Mouse (Mus musculus): ENCODE results near the gene Snf8. TPM values are rescaled to one million over a fixed set of nuclear protein-coding genes. Genes with fewer than 3 reads are reported as not detected.

The Snf8 gene
- polyA plus RNA-seq, 1 experiment from 2014 or later: 78.9 TPM

DNA sequence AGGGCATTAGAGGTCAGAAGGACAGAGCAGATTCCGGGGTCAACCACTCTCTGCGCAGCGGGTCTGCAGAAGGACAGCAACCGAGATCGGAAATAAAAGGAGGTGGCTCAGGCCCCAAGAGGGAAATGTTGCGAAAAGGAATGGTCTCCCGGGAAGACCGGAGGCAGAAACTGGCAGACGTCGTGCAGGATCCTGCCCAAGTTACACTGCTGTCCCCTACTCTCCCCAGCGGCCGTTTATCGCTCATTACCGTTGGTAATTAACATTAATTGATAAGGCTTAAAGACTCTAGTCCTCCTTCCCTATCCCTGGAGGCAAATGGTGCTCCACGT, 40.5 kb downstream of the Snf8 start:
- peak overlapping the region; percentile 86 for H3K27ac ChIP-seq (ENCODE audit: poor library complexity, severe bottlenecking)
- 0% methylated on average over 15 of the region's 15 CpGs for WGBS
- H3K9me3 ChIP-seq (replicated peaks): no peaks in the 10 kb centered on the region
- H3K27me3 ChIP-seq (replicated peaks): no peaks in the 10 kb centered on the region
- peak overlapping the region; percentile 89 for H3K9ac ChIP-seq
- ATAC-seq (ENCODE audit: insufficient number of reproducible peaks, low FRiP score): peak; percentile 3
- peaks cover 29% of the 10 kb centered on the region for H3K36me3 ChIP-seq
- peaks cover 25% of the 10 kb centered on the region for H3K4me1 ChIP-seq (replicated peaks)
- H3K4me2 ChIP-seq: peak overlapping the region; percentile 90
- peak overlapping the region; percentile 79 for H3K4me3 ChIP-seq

DNA sequence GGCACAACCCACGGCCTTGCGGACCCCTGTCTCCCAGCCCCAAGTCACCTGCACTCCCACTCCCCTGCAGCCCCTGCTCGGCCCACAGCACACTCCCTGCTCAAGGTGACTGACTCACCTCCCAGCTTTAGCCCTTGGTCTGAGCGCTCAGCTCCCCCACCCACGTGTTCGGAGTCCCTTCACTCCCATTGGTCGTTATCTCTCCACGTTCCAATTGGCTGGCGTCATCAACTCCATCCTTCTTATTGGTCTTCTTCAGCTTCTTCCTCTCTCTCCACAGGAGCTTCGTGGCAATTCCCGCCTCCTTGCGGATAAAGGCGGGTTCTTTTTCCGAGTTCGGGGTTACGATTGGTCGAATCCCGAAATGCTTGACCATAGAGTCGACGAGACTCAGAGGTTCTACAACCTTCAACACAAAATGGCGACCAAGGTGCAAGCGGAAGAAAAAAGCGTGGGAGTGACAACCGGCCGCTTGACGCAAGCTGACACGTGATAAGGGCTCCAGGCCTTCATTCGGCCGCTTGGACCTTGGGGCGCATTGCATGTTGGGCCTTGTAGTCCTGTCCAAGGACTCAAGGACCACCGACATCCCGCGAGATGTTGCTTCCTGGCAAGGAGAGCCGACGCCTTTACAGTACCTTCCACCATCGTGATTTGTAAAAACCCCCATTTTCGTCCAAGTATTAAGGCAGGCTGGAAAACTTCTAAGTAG, 41.0 kb downstream of the Snf8 start, which contains the start of gene Atp5g1:
Atp5g1 (minus strand) TSS at position 162 of the 712 bp plus-strand sequence.
- Histone ChIP-seq H3K4me2 (peak within 1 kb of the TSS; percentile 90), H3K9me3 (replicated peaks) (no peaks in the 10 kb centered on the region), H3K27ac (ENCODE audit: poor library complexity, severe bottlenecking) (peak within 1 kb of the TSS; percentile 86), H3K36me3 (peaks cover 25% of the 10 kb centered on the region), H3K27me3 (replicated peaks) (no peaks in the 10 kb centered on the region), H3K9ac (peak within 1 kb of the TSS; percentile 89), H3K4me3 (peak within 1 kb of the TSS; percentile 79), H3K4me1 (replicated peaks) (peaks cover 25% of the 10 kb centered on the region)
- peak; percentile 96 for ATAC-seq (ENCODE audit: insufficient number of reproducible peaks, low FRiP score)
- 0% methylated on average over 37 of the region's 37 CpGs for WGBS

DNA sequence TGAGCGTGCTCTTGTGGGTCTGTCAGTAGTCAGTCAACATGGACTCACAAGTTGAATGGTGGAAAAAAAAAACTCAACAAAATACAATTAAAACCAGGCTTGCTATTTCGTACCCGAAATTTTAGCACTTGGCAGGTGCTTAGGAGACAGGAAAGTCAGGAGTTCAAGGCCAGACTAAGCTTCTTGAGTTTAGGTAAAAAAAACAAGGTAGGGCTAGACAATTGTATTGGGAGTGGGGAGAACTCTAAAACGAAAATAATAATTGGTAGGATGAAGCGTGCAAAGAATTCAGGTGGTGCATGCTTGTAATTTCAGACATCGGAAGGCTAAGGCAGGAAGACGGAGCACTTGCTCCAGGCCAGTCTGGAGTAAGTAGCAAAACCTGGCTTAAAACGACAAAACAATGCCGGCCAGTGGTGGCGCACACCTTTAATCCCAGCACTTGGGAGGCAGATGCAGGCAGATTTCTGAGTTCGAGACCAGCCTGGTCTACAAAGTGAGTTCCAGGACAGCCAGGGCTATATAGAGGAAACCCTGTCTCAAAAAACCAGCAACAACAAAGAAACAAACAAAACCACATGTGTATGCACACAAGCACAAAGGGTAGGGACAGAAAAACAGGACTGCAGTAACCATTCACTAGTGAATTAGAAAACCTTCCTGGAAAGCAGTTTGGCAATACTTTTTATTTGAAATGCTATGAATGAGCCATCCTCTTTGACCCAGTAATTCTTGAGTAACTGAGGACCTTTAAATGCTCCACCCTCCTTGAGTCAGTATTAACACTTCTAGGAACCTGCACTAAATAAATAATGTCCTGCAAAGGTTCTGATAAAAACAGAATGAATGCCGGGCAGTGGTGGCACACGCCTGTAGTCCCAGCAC, 41.8 kb downstream of the Snf8 start:
- WGBS: 63% methylated on average over 13 of the region's 13 CpGs
- no peak for ATAC-seq (ENCODE audit: insufficient number of reproducible peaks, low FRiP score)
- Histone ChIP-seq H3K9me3 (replicated peaks) (no peaks in the 10 kb centered on the region), H3K4me3 (peak overlapping the region; percentile 36), H3K9ac (no peak overlapping the region), H3K4me1 (replicated peaks) (peaks cover 22% of the 10 kb centered on the region), H3K27ac (ENCODE audit: poor library complexity, severe bottlenecking) (peak overlapping the region; percentile 55), H3K4me2 (peak overlapping the region; percentile 61), H3K27me3 (replicated peaks) (no peaks in the 10 kb centered on the region), H3K36me3 (peaks cover 17% of the 10 kb centered on the region)

DNA sequence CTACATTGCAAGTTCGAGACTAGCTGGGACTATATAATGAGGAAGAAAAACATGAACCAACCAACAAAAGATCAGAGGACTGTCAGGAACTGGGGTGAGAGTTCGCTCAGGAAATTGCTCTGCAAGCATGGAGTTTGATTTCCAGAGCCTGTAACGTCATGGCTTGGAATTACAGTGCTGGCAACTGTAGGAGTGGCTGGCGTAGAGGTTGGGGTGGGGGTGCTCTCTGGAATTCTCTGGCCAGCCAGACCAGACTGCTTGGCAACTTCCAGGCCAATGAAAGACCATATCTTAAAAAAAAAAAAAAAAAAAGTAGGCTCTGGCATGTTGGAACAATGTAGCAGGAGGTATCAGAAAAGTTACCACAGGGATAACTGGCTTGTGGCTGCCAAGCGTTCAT, 46.1 kb downstream of the Snf8 start:
- Histone ChIP-seq H3K4me1 (replicated peaks) (no peaks in the 10 kb centered on the region), H3K9ac (no peak overlapping the region), H3K4me3 (no peak overlapping the region), H3K27me3 (replicated peaks) (no peaks in the 10 kb centered on the region), H3K27ac (ENCODE audit: poor library complexity, severe bottlenecking) (no peak overlapping the region), H3K9me3 (replicated peaks) (no peaks in the 10 kb centered on the region), H3K36me3 (no peaks in the 10 kb centered on the region), H3K4me2 (no peak overlapping the region)
- no peak for ATAC-seq (ENCODE audit: insufficient number of reproducible peaks, low FRiP score)
- WGBS: 62% methylated on average over 5 of the region's 5 CpGs

DNA sequence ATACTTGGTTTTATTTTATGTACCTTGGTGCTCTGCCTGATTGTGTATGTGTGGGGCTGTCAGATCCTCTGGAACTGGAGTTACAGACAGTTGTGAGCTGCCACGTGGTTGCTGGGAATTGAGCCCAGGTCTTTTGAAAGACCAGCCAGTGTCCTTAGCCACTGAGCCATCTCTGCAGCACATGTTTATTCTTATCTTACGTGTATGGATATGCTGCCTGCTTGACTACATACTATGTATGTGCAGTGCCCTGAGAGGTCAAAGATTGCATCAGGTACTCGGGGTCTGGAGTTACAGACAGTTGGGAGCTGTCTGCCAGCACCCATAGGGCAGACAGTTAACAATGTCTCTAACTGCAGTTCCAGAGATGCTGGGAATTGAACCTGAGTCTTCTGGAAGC, 48.0 kb downstream of the Snf8 start:
- 72% methylated on average over 3 of the region's 3 CpGs for WGBS
- Histone ChIP-seq H3K27ac (ENCODE audit: poor library complexity, severe bottlenecking) (no peak overlapping the region), H3K4me3 (no peak overlapping the region), H3K4me1 (replicated peaks) (no peaks in the 10 kb centered on the region), H3K9ac (no peak overlapping the region), H3K36me3 (no peaks in the 10 kb centered on the region), H3K4me2 (no peak overlapping the region), H3K27me3 (replicated peaks) (no peaks in the 10 kb centered on the region), H3K9me3 (replicated peaks) (no peaks in the 10 kb centered on the region)
- ATAC-seq (ENCODE audit: insufficient number of reproducible peaks, low FRiP score): no peak

DNA sequence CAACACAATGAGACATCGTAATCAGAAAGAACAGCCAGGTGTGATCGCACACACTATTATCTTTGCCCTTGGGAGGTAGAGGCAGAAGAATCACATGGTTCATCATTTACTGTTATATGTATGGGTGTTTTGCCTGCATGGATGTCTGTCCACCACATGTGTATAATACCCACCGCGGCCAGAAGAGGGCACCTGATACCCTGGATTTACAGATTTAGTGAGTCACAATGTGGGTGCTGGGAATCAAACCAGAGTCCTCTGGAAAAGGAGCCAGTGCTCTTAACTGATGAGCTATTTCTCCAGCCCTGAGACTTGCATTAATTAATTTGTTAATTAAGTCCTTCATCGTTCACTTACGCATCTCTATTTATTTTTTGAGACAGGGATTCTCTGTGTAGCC, 53.3 kb downstream of the Snf8 start:
- H3K27me3 ChIP-seq (replicated peaks): no peaks in the 10 kb centered on the region
- no peak overlapping the region for H3K4me3 ChIP-seq
- no peak overlapping the region for H3K9ac ChIP-seq
- H3K27ac ChIP-seq (ENCODE audit: poor library complexity, severe bottlenecking): no peak overlapping the region
- H3K4me2 ChIP-seq: no peak overlapping the region
- 87% methylated on average over 6 of the region's 6 CpGs for WGBS
- H3K4me1 ChIP-seq (replicated peaks): peaks cover 6% of the 10 kb centered on the region; the same call in 1 of the 2 replicates
- no peaks in the 10 kb centered on the region for H3K36me3 ChIP-seq
- ATAC-seq (ENCODE audit: insufficient number of reproducible peaks, low FRiP score): no peak
- 0 out of 2 replicates have a peak, but pooled peaks cover 5% of the 10 kb centered on the region for H3K9me3 ChIP-seq (replicated peaks)

DNA sequence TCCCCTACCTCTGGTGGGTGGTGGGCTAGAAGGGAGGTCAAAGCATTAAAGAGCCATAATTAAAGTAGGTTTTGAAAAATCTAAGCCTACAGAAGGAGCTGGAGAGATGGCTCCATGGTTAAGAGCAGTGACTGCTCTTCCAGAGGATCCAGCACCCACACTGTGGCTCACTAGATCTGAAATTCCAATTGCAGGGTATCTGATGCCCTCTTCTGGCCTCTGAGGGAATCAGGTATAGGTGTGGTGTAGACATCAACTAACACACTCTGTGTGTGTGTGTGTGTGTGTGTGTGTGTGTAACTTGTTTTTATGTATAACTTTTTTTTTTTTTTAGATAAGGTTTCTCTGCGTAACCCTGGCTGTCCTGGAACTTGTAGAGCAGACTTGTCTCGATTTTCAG, 56.4 kb downstream of the Snf8 start:
- peaks cover 7% of the 10 kb centered on the region; the same call in 1 of the 2 replicates for H3K4me1 ChIP-seq (replicated peaks)
- WGBS: 51% methylated on average over 2 of the region's 2 CpGs
- 0 out of 2 replicates have a peak, but pooled peaks cover 8% of the 10 kb centered on the region for H3K27me3 ChIP-seq (replicated peaks)
- no peak overlapping the region for H3K4me2 ChIP-seq
- no peak overlapping the region for H3K27ac ChIP-seq (ENCODE audit: poor library complexity, severe bottlenecking)
- H3K9ac ChIP-seq: no peak overlapping the region
- ATAC-seq (ENCODE audit: insufficient number of reproducible peaks, low FRiP score): no peak
- H3K4me3 ChIP-seq: no peak overlapping the region
- H3K9me3 ChIP-seq (replicated peaks): 0 out of 2 replicates have a peak, but pooled peaks cover 5% of the 10 kb centered on the region
- no peaks in the 10 kb centered on the region for H3K36me3 ChIP-seq

DNA sequence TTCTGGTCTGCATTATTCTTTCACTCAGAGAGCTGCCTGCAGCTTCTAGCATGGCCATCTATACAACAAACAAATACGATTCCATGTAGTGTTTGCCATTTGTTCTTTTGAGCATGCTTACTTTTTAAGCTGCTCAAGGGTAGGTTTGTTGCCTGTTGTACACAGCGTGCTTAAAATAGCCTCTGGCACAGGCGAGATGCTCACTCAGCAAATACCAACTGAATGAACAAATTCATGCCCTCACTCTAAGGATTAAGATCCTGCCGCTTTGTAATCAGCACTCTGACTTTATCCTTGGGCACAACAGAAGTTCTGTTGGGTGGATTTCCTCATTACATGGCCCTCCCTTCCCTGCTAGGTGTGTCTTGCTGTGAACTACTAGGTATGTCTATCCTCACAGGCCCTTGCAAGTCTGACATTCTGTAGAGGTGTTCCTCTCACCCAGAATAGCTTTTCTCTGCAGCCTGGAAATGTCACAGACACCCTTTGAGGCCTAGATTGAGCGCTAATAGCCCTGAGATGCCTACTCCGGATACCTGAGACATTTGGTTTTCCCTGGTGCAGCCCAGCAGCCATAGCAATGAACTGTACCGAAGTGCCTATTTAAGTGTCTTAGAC, 58.1 kb downstream of the Snf8 start:
- Histone ChIP-seq H3K9me3 (replicated peaks) (0 out of 2 replicates have a peak, but pooled peaks cover 5% of the 10 kb centered on the region), H3K27me3 (replicated peaks) (peaks cover 16% of the 10 kb centered on the region; the same call in 1 of the 2 replicates), H3K4me2 (peak overlapping the region; percentile 27; the same call in 1 of the 2 replicates), H3K27ac (ENCODE audit: poor library complexity, severe bottlenecking) (peak overlapping the region; percentile 54), H3K9ac (no peak overlapping the region), H3K4me3 (no peak overlapping the region), H3K4me1 (replicated peaks) (peaks cover 7% of the 10 kb centered on the region; the same call in 1 of the 2 replicates), H3K36me3 (no peaks in the 10 kb centered on the region)
- 29% methylated on average over 7 of the region's 7 CpGs for WGBS
- no peak for ATAC-seq (ENCODE audit: insufficient number of reproducible peaks, low FRiP score)

DNA sequence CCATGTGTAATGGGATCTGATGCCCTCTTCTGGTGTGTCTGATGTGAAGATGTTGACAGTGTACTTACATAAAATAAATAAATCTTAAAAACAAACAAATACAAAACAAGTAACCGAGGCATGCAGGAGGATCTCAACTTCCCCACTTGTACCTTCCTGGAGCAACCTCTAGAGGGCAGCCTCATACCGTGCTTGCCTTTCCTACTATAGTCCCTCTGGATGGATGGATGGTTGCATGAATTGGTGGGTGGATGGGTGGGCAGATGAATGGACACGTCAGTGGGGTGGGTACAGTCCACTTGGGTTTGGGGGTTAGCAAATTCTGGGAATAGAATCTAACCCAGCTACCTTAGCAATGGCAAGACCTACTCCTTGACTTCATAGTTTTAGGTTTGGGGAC, 58.7 kb downstream of the Snf8 start:
- H3K36me3 ChIP-seq: no peaks in the 10 kb centered on the region
- no peak for ATAC-seq (ENCODE audit: insufficient number of reproducible peaks, low FRiP score)
- peak overlapping the region; percentile 27; the same call in 1 of the 2 replicates for H3K4me2 ChIP-seq
- H3K9ac ChIP-seq: no peak overlapping the region
- no peak overlapping the region for H3K4me3 ChIP-seq
- peaks cover 7% of the 10 kb centered on the region; the same call in 1 of the 2 replicates for H3K4me1 ChIP-seq (replicated peaks)
- peak overlapping the region; percentile 54 for H3K27ac ChIP-seq (ENCODE audit: poor library complexity, severe bottlenecking)
- H3K27me3 ChIP-seq (replicated peaks): peaks cover 16% of the 10 kb centered on the region; the same call in 1 of the 2 replicates
- no peaks in the 10 kb centered on the region for H3K9me3 ChIP-seq (replicated peaks)
- 14% methylated on average over 3 of the region's 3 CpGs for WGBS

Measured in heart, embryonic 12.5 days (tissue).